Mouse (Mus musculus): Measurements from ENCODE around the gene Gnb1l. TPM values are rescaled to one million over a fixed set of nuclear protein-coding genes. Genes with fewer than 3 reads are reported as not detected.

The Gnb1l gene
- polyA plus RNA-seq, 1 experiment from 2014 or later = 17.8 TPM

Other genes with a start within 250 kb of the Gnb1l start
- gene Ranbp1, start 250.0 kb upstream of the Gnb1l start, polyA plus RNA-seq (2014; fragmentation: Nextera tagmentation; extraction: Ambion mirVana) = 515 and 520 TPM in 2 replicates
- 1.2 and 6.5 TPM in 2 replicates for gene Gm49776, start 240.4 kb upstream of the Gnb1l start, polyA plus RNA-seq (2014; fragmentation: Nextera tagmentation; extraction: Ambion mirVana)
- 28.9 and 34.3 TPM in 2 replicates for gene Dgcr8, start 209.5 kb upstream of the Gnb1l start, polyA plus RNA-seq (2014; fragmentation: Nextera tagmentation; extraction: Ambion mirVana)
- 28.2 and 30.6 TPM in 2 replicates for gene Tango2, start 150.6 kb upstream of the Gnb1l start, polyA plus RNA-seq (2014; fragmentation: Nextera tagmentation; extraction: Ambion mirVana)
- 23.0 and 23.5 TPM in 2 replicates for gene Arvcf, start 150.5 kb upstream of the Gnb1l start, polyA plus RNA-seq (2014; fragmentation: Nextera tagmentation; extraction: Ambion mirVana)
- gene Txnrd2, start 72.3 kb upstream of the Gnb1l start, polyA plus RNA-seq (2014; fragmentation: Nextera tagmentation; extraction: Ambion mirVana) = 14.7 TPM in 2 replicates
- 85.4 and 86.4 TPM in 2 replicates for gene Comt, start 71.9 kb upstream of the Gnb1l start, polyA plus RNA-seq (2014; fragmentation: Nextera tagmentation; extraction: Ambion mirVana)
- gene Rtl10, start 188 bp downstream of the Gnb1l start, polyA plus RNA-seq (2014; fragmentation: Nextera tagmentation; extraction: Ambion mirVana) = 3.2 and 3.8 TPM in 2 replicates
- gene Tbx1, start 92.0 kb downstream of the Gnb1l start, polyA plus RNA-seq (2014; fragmentation: Nextera tagmentation; extraction: Ambion mirVana) = 10.5 and 12.4 TPM in 2 replicates
- 3.0 and 3.1 TPM in 2 replicates for gene Gp1bb, start 123.7 kb downstream of the Gnb1l start, polyA plus RNA-seq (2014; fragmentation: Nextera tagmentation; extraction: Ambion mirVana)
- gene Gm49601, start 127.7 kb downstream of the Gnb1l start, polyA plus RNA-seq (2014; fragmentation: Nextera tagmentation; extraction: Ambion mirVana) = 2.4 and 2.6 TPM in 2 replicates
- 34.1 and 43.5 TPM in 2 replicates for gene Sept5, start 131.2 kb downstream of the Gnb1l start, polyA plus RNA-seq (2014; fragmentation: Nextera tagmentation; extraction: Ambion mirVana)

All from embryonic facial prominence, embryonic 14.5 days (tissue).